Mouse (Mus musculus): ENCODE measurements around the gene Gtf3c5. TPM values are rescaled to one million over a fixed set of nuclear protein-coding genes. Genes with fewer than 3 reads are reported as not detected.
A peak's percentile ranks its signal among the peaks of the same experiment; 100 is the strongest.

Gene Gtf3c5
- total and polyA plus RNA-seq, 2 experiments = 2.9 to 7.8 TPM

GRCm38 (mm10) chr2:28591479-28591878, 7.9 kb upstream of the Gtf3c5 start:
- H3K27ac ChIP-seq (replicated peaks; ENCODE audit: insufficient read depth, low read depth, low read length) = no peak overlapping the region
- H3K27me3 ChIP-seq (ENCODE audit: control insufficient read depth, insufficient read depth, low read length) = no peaks in the 10 kb centered on the region
- peak; percentile 18 for DNase-seq (ENCODE audit: extremely low read depth, low read depth, low spot score)
- H3K4me1 ChIP-seq (ENCODE audit: control insufficient read depth, insufficient read depth, low read length) = no peaks in the 10 kb centered on the region
- TF ChIP-seq POLR2A (IDR thresholded peaks at IDR 0.05; ENCODE audit: extremely low read depth, insufficient read depth, low read length) = no peak
- no peak for TF ChIP-seq CTCF (IDR thresholded peaks at IDR 0.05; ENCODE audit: low read depth, low read length)
- no peak overlapping the region for H3K9ac ChIP-seq (ENCODE audit: low read depth, low read length)
- WGBS = 73% methylated on average over 2 of the region's 2 CpGs
- no peaks in the 10 kb centered on the region for H3K79me2 ChIP-seq (ENCODE audit: control insufficient read depth, insufficient read depth, low read length)
- no peak overlapping the region for H3K4me3 ChIP-seq (ENCODE audit: insufficient read depth, low read depth, low read length)
- H3K36me3 ChIP-seq (ENCODE audit: control insufficient read depth, insufficient read depth, low read length) = no peaks in the 10 kb centered on the region

GRCm38 (mm10) chr2:28588574-28588973, 5.0 kb upstream of the Gtf3c5 start:
- no peak overlapping the region for H3K27ac ChIP-seq (replicated peaks; ENCODE audit: insufficient read depth, low read depth, low read length)
- no peak overlapping the region for H3K4me3 ChIP-seq (ENCODE audit: insufficient read depth, low read depth, low read length)
- H3K4me1 ChIP-seq (ENCODE audit: control insufficient read depth, insufficient read depth, low read length) = no peaks in the 10 kb centered on the region
- no peaks in the 10 kb centered on the region for H3K27me3 ChIP-seq (ENCODE audit: control insufficient read depth, insufficient read depth, low read length)
- no peaks in the 10 kb centered on the region for H3K36me3 ChIP-seq (ENCODE audit: control insufficient read depth, insufficient read depth, low read length)
- no peak overlapping the region for H3K9ac ChIP-seq (ENCODE audit: low read depth, low read length)
- no peaks in the 10 kb centered on the region for H3K79me2 ChIP-seq (ENCODE audit: control insufficient read depth, insufficient read depth, low read length)
- 46% methylated on average over 1 of the region's 1 CpGs for WGBS
- DNase-seq (ENCODE audit: extremely low read depth, low read depth, low spot score) = no peak
- TF ChIP-seq CTCF (IDR thresholded peaks at IDR 0.05; ENCODE audit: low read depth, low read length) (no peak), POLR2A (IDR thresholded peaks at IDR 0.05; ENCODE audit: extremely low read depth, insufficient read depth, low read length) (no peak)

- no peaks in the 10 kb centered on the region for H3K27me3 ChIP-seq (ENCODE audit: control insufficient read depth, insufficient read depth, low read length)
- no peaks in the 10 kb centered on the region for H3K4me1 ChIP-seq (ENCODE audit: control insufficient read depth, insufficient read depth, low read length)
- WGBS = 44% methylated on average over 2 of the region's 2 CpGs
- DNase-seq (ENCODE audit: extremely low read depth, low read depth, low spot score) = no peak
- TF ChIP-seq CTCF (IDR thresholded peaks at IDR 0.05; ENCODE audit: low read depth, low read length) (no peak), POLR2A (IDR thresholded peaks at IDR 0.05; ENCODE audit: extremely low read depth, insufficient read depth, low read length) (no peak)
- H3K79me2 ChIP-seq (ENCODE audit: control insufficient read depth, insufficient read depth, low read length) = no peaks in the 10 kb centered on the region
- no peak overlapping the region for H3K27ac ChIP-seq (replicated peaks; ENCODE audit: insufficient read depth, low read depth, low read length)
- H3K4me3 ChIP-seq (ENCODE audit: insufficient read depth, low read depth, low read length) = no peak overlapping the region
- H3K9ac ChIP-seq (ENCODE audit: low read depth, low read length) = no peak overlapping the region
- no peaks in the 10 kb centered on the region for H3K36me3 ChIP-seq (ENCODE audit: control insufficient read depth, insufficient read depth, low read length)
Measured at GRCm38 (mm10) chr2:28585730-28586129, 2.2 kb upstream of the Gtf3c5 start.

GRCm38 (mm10) chr2:28585043-28585571, 1.6 kb upstream of the Gtf3c5 start:
- Histone ChIP-seq H3K4me3 (ENCODE audit: insufficient read depth, low read depth, low read length) (no peak overlapping the region; the same call in 1 of the 2 replicates), H3K4me1 (ENCODE audit: control insufficient read depth, insufficient read depth, low read length) (no peaks in the 10 kb centered on the region), H3K27ac (replicated peaks; ENCODE audit: insufficient read depth, low read depth, low read length) (no peak overlapping the region), H3K27me3 (ENCODE audit: control insufficient read depth, insufficient read depth, low read length) (no peaks in the 10 kb centered on the region), H3K79me2 (ENCODE audit: control insufficient read depth, insufficient read depth, low read length) (no peaks in the 10 kb centered on the region), H3K9ac (ENCODE audit: low read depth, low read length) (no peak overlapping the region), H3K36me3 (ENCODE audit: control insufficient read depth, insufficient read depth, low read length) (no peaks in the 10 kb centered on the region)
- TF ChIP-seq POLR2A (IDR thresholded peaks at IDR 0.05; ENCODE audit: extremely low read depth, insufficient read depth, low read length) (no peak), CTCF (IDR thresholded peaks at IDR 0.05; ENCODE audit: low read depth, low read length) (peak; percentile 89)
- WGBS = 15% methylated on average over 6 of the region's 6 CpGs
- DNase-seq (ENCODE audit: extremely low read depth, low read depth, low spot score) = peak; percentile 73

GRCm38 (mm10) chr2:28582647-28583353, 751 bp downstream of the Gtf3c5 start:
- WGBS = under 1% methylated on average over 56 of the region's 56 CpGs
- H3K4me1 ChIP-seq (ENCODE audit: control insufficient read depth, insufficient read depth, low read length) = no peaks in the 10 kb centered on the region

GRCm38 (mm10) chr2:28578003-28578402, 5.5 kb downstream of the Gtf3c5 start:
- H3K9ac ChIP-seq (ENCODE audit: low read depth, low read length) = no peak overlapping the region
- H3K27me3 ChIP-seq (ENCODE audit: control insufficient read depth, insufficient read depth, low read length) = no peaks in the 10 kb centered on the region
- H3K79me2 ChIP-seq (ENCODE audit: control insufficient read depth, insufficient read depth, low read length) = no peaks in the 10 kb centered on the region
- H3K27ac ChIP-seq (replicated peaks; ENCODE audit: insufficient read depth, low read depth, low read length) = no peak overlapping the region
- WGBS = 90% methylated on average over 5 of the region's 5 CpGs
- H3K4me1 ChIP-seq (ENCODE audit: control insufficient read depth, insufficient read depth, low read length) = no peaks in the 10 kb centered on the region
- DNase-seq (ENCODE audit: extremely low read depth, low read depth, low spot score) = no peak
- TF ChIP-seq CTCF (IDR thresholded peaks at IDR 0.05; ENCODE audit: low read depth, low read length) (peak; percentile 71), POLR2A (IDR thresholded peaks at IDR 0.05; ENCODE audit: extremely low read depth, insufficient read depth, low read length) (no peak)
- peaks cover 6% of the 10 kb centered on the region; the same call in 1 of the 2 replicates for H3K36me3 ChIP-seq (ENCODE audit: control insufficient read depth, insufficient read depth, low read length)
- H3K4me3 ChIP-seq (ENCODE audit: insufficient read depth, low read depth, low read length) = no peak overlapping the region

More at GRCm38 (mm10) chr2:28582647-28583353, 751 bp downstream of the Gtf3c5 start:
- peak overlapping the region; percentile 75 for H3K27ac ChIP-seq (replicated peaks; ENCODE audit: insufficient read depth, low read depth, low read length)
- no peak for TF ChIP-seq POLR2A (IDR thresholded peaks at IDR 0.05; ENCODE audit: extremely low read depth, insufficient read depth, low read length)
- TF ChIP-seq CTCF (IDR thresholded peaks at IDR 0.05; ENCODE audit: low read depth, low read length) = no peak
- H3K9ac ChIP-seq (ENCODE audit: low read depth, low read length) = peak overlapping the region; percentile 64
- H3K79me2 ChIP-seq (ENCODE audit: control insufficient read depth, insufficient read depth, low read length) = no peaks in the 10 kb centered on the region
- no peaks in the 10 kb centered on the region for H3K36me3 ChIP-seq (ENCODE audit: control insufficient read depth, insufficient read depth, low read length)
- peak; percentile 86 for DNase-seq (ENCODE audit: extremely low read depth, low read depth, low spot score)
- H3K27me3 ChIP-seq (ENCODE audit: control insufficient read depth, insufficient read depth, low read length) = no peaks in the 10 kb centered on the region
- H3K4me3 ChIP-seq (ENCODE audit: insufficient read depth, low read depth, low read length) = peak overlapping the region; percentile 78
